Mouse (Mus musculus) heart, postnatal 4 days (tissue): Measurements from ENCODE around the gene Slc35e2. TPM values are rescaled to one million over a fixed set of nuclear protein-coding genes. Genes with fewer than 3 reads are reported as not detected.
"Not testable (repeated sequence)": the region's sequence is repeated elsewhere in the genome, so short reads cannot be mapped to it uniquely, and the experiment has no call there.

Experiments
- DNase-seq: peaks from one replicate; pipeline ENCODE4 v3.0.0; 2021
- total RNA-seq, 2 experiments: library from RNA; stranded (reverse); gene quantifications; 2 replicates each; pipeline ENCODE4 v1.2.3; 2021

Slc35e2 gene
- total RNA-seq, result 10 to 100 TPM; 15.6 to 16.5 TPM

- peak; percentile 97 for DNase-seq
These were observed at the start of gene Slc35e2 for GRCm38 (mm10) chr4:155601091-155601996. Gene Slc35e2 (plus strand): TSS chr4:155601416.

- no peak for DNase-seq
These were observed 48.2 kb upstream of the Slc35e2 start for GRCm38 (mm10) chr4:155552917-155553532.

- no peak for DNase-seq
These were observed 46.3 kb upstream of the Slc35e2 start for GRCm38 (mm10) chr4:155554880-155555279.

GRCm38 (mm10) chr4:155555464-155555863 is 45.8 kb upstream of the Slc35e2 start:
- DNase-seq, result no peak

- DNase-seq, result no peak
These were observed 41.8 kb upstream of the Slc35e2 start for GRCm38 (mm10) chr4:155559454-155559853.

- DNase-seq, result peak; percentile 49
These were observed 40.3 kb upstream of the Slc35e2 start for GRCm38 (mm10) chr4:155560932-155561331.

GRCm38 (mm10) chr4:155561661-155562442 is 39.4 kb upstream of the Slc35e2 start, which contains the start of gene Nadk:
Gene Nadk (plus strand): TSS chr4:155562378.
- peak; percentile 32 for DNase-seq

- DNase-seq, result peak; percentile 91
These were observed 38.4 kb upstream of the Slc35e2 start for GRCm38 (mm10) chr4:155562725-155563399.

GRCm38 (mm10) chr4:155563400-155564231 is 37.6 kb upstream of the Slc35e2 start:
- peak; percentile 98 for DNase-seq

GRCm38 (mm10) chr4:155564315-155565069 is 36.7 kb upstream of the Slc35e2 start:
- DNase-seq, result peak; percentile 43

- DNase-seq, result no peak
These were observed 34.7 kb upstream of the Slc35e2 start for GRCm38 (mm10) chr4:155566555-155566954.

GRCm38 (mm10) chr4:155568170-155568569 is 33.0 kb upstream of the Slc35e2 start:
- DNase-seq, result peak; percentile 31

GRCm38 (mm10) chr4:155568632-155569370 is 32.4 kb upstream of the Slc35e2 start:
- DNase-seq, result no peak

- DNase-seq, result no peak
These were observed 31.4 kb upstream of the Slc35e2 start for GRCm38 (mm10) chr4:155569818-155570217.

- not testable (repeated sequence) for DNase-seq
These were observed 30.9 kb upstream of the Slc35e2 start for GRCm38 (mm10) chr4:155570315-155570714.

- no peak for DNase-seq
These were observed 29.8 kb upstream of the Slc35e2 start for GRCm38 (mm10) chr4:155571442-155571841.

GRCm38 (mm10) chr4:155573155-155573554 is 28.1 kb upstream of the Slc35e2 start:
- DNase-seq, result no peak

GRCm38 (mm10) chr4:155573876-155574275 is 27.3 kb upstream of the Slc35e2 start:
- DNase-seq, result no peak

GRCm38 (mm10) chr4:155574931-155575330 is 26.3 kb upstream of the Slc35e2 start:
- DNase-seq, result no peak

- no peak for DNase-seq
These were observed 25.7 kb upstream of the Slc35e2 start for GRCm38 (mm10) chr4:155575521-155575920.
